Mouse (Mus musculus) MEL (cell line): ENCODE results near the gene Pdzd8. TPM values are rescaled to one million over a fixed set of nuclear protein-coding genes. Genes with fewer than 3 reads are reported as not detected.

ENCODE experiments used
- DNase-seq: peaks from one replicate; pipeline ENCODE4 v3.0.0; 2011; ENCODE audit warnings: low read depth, low spot score
- H3K27ac ChIP-seq: 2 replicates; pipeline ENCODE4 v1.5.1; 2012; ENCODE audit warnings: low read depth, mild to moderate bottlenecking, control low read depth, low read length, moderate library complexity; ENCODE audit not compliant: control insufficient read depth
- H3K27me3 ChIP-seq, 2 experiments: fragments of 150-350 bp in 1 of 2; sonication (generic) in 1 of 2; 2 replicates each; pipeline ENCODE4 v1.6.1; 2012; ENCODE audit warnings: low read length in 2 of 2, mild to moderate bottlenecking in 2 of 2, improper control_type of control experiment in 1 of 2, moderate library complexity in 1 of 2; ENCODE audit not compliant: insufficient read depth in 2 of 2, control insufficient read depth in 1 of 2
- H3K36me3 ChIP-seq, 2 experiments: 2 replicates each; pipeline ENCODE4 v1.6.1; 2012 to 2014; ENCODE audit warnings: low read length in 2 of 2, improper control_type of control experiment in 1 of 2, inconsistent platforms in 1 of 2, mild to moderate bottlenecking in 1 of 2; ENCODE audit not compliant: insufficient read depth in 2 of 2, control insufficient read depth in 1 of 2
- H3K4me1 ChIP-seq, 2 experiments: fragments of 150-350 bp in 1 of 2; sonication (generic) in 1 of 2; 2 replicates each; pipeline ENCODE4 v1.6.1; 2012; ENCODE audit warnings: low read length in 2 of 2, improper control_type of control experiment in 1 of 2, mild to moderate bottlenecking in 1 of 2; ENCODE audit not compliant: insufficient read depth in 2 of 2, control insufficient read depth in 1 of 2
- H3K4me3 ChIP-seq, 2 experiments: fragments of 150-350 bp in 1 of 2; sonication (generic) in 1 of 2; 2 replicates each; pipeline ENCODE4 v1.5.1; 2012; ENCODE audit warnings: low read depth in 2 of 2, low read length in 2 of 2, mild to moderate bottlenecking in 2 of 2, moderate library complexity in 2 of 2, control low read depth in 1 of 2, improper control_type of control experiment in 1 of 2; ENCODE audit not compliant: control insufficient read depth in 1 of 2, insufficient read depth in 1 of 2
- H3K79me2 ChIP-seq: 2 replicates; pipeline ENCODE4 v1.6.1; 2012; ENCODE audit warnings: mild to moderate bottlenecking, low read length, moderate library complexity; ENCODE audit not compliant: control insufficient read depth, poor library complexity, insufficient read depth
- H3K9ac ChIP-seq: 2 replicates; pipeline ENCODE4 v1.6.1; 2012; ENCODE audit warnings: low read depth, mild to moderate bottlenecking, control low read depth, low read length, moderate library complexity; ENCODE audit not compliant: control insufficient read depth, poor library complexity, severe bottlenecking
- H3K9me3 ChIP-seq: fragments of 150-350 bp; sonication (generic); replicated peaks from 2 replicates; pipeline ENCODE4 v1.6.1; 2012; ENCODE audit warnings: mild to moderate bottlenecking, low read length, improper control_type of control experiment, moderate library complexity; ENCODE audit not compliant: insufficient read depth
- BHLHE40 ChIP-seq: IDR thresholded peaks from 2 replicates; pipeline ENCODE4 v1.6.1; 2012; ENCODE audit warnings: low read depth, mild to moderate bottlenecking, inconsistent platforms, low read length, improper control_type of control experiment, borderline replicate concordance
- CHD1 ChIP-seq: IDR thresholded peaks from 2 replicates; pipeline ENCODE4 v1.6.1; 2012; ENCODE audit warnings: low read depth, mild to moderate bottlenecking, inconsistent platforms, low read length, improper control_type of control experiment
- CTCF ChIP-seq, 3 experiments: IDR thresholded peaks in 2 of 3; conservative IDR thresholded peaks in 1 of 3; 2 replicates each; pipeline ENCODE4 v1.5.1; 2011 to 2012; ENCODE audit warnings: low read length in 3 of 3, low read depth in 2 of 3, mild to moderate bottlenecking in 2 of 3, improper control_type of control experiment in 1 of 3, inconsistent platforms in 1 of 3, mixed read lengths in 1 of 3, moderate library complexity in 1 of 3; ENCODE audit not compliant: control insufficient read depth in 1 of 3, insufficient read depth in 1 of 3, poor library complexity in 1 of 3, severe bottlenecking in 1 of 3
- ELF1 ChIP-seq: IDR thresholded peaks from 2 replicates; pipeline ENCODE4 v1.6.1; 2014; ENCODE audit warnings: low read depth, mild to moderate bottlenecking, inconsistent platforms, low read length, improper control_type of control experiment, moderate library complexity
- EP300 ChIP-seq, 2 experiments: IDR thresholded peaks; 2 replicates each; pipeline ENCODE4 v1.6.1; 2011; ENCODE audit warnings: improper control_type of control experiment in 2 of 2, low read length in 2 of 2, low read depth in 1 of 2, mild to moderate bottlenecking in 1 of 2
- GABPA ChIP-seq: IDR thresholded peaks from 2 replicates; pipeline ENCODE4 v1.6.1; 2012; ENCODE audit warnings: low read depth, mild to moderate bottlenecking, inconsistent platforms, low read length, improper control_type of control experiment, moderate library complexity
- HCFC1 ChIP-seq: IDR thresholded peaks from 2 replicates; pipeline ENCODE4 v1.6.1; 2012; ENCODE audit warnings: low read depth, mild to moderate bottlenecking, inconsistent platforms, low read length, improper control_type of control experiment, moderate library complexity
- JUND ChIP-seq: IDR thresholded peaks from 2 replicates; pipeline ENCODE4 v1.6.1; 2011; ENCODE audit warnings: low read depth, mild to moderate bottlenecking, improper control_type of control experiment, low read length
- KAT2A ChIP-seq: conservative IDR thresholded peaks from 2 replicates; pipeline ENCODE4 v1.6.1; 2012; ENCODE audit warnings: low read depth, low read length, improper control_type of control experiment, inconsistent platforms
- MAFK ChIP-seq: IDR thresholded peaks from 2 replicates; pipeline ENCODE4 v1.6.1; 2011; ENCODE audit warnings: low read depth, mild to moderate bottlenecking, low read length, improper control_type of control experiment, borderline replicate concordance
- MEF2A ChIP-seq: IDR thresholded peaks from 2 replicates; pipeline ENCODE4 v1.6.1; 2014; ENCODE audit warnings: low read depth, mild to moderate bottlenecking, inconsistent platforms, low read length, improper control_type of control experiment; ENCODE audit not compliant: poor library complexity, insufficient replicate concordance, severe bottlenecking; ENCODE audit errors: extremely low read depth
- MYC ChIP-seq: IDR thresholded peaks from 2 replicates; pipeline ENCODE4 v1.6.1; 2011; ENCODE audit warnings: low read depth, mild to moderate bottlenecking, low read length, improper control_type of control experiment, moderate library complexity
- POLR2A ChIP-seq, 2 experiments: IDR thresholded peaks; 2 replicates each; pipeline ENCODE4 v1.6.1; 2011 to 2012; ENCODE audit warnings: low read length in 2 of 2, mild to moderate bottlenecking in 2 of 2, control low read depth in 1 of 2, improper control_type of control experiment in 1 of 2, low read depth in 1 of 2, moderate library complexity in 1 of 2; ENCODE audit not compliant: control insufficient read depth in 1 of 2, insufficient read depth in 1 of 2, poor library complexity in 1 of 2
- POLR2AphosphoS5 ChIP-seq: IDR thresholded peaks from 2 replicates; pipeline ENCODE4 v1.6.1; 2012; ENCODE audit warnings: low read depth, borderline replicate concordance, mild to moderate bottlenecking, inconsistent platforms, low read length, moderate library complexity, mixed read lengths
- RAD21 ChIP-seq: IDR thresholded peaks from 2 replicates; pipeline ENCODE4 v1.6.1; 2011; ENCODE audit warnings: mild to moderate bottlenecking, low read depth, low read length, improper control_type of control experiment
- SIN3A ChIP-seq: IDR thresholded peaks from 2 replicates; pipeline ENCODE4 v1.6.1; 2012; ENCODE audit warnings: low read length, improper control_type of control experiment, inconsistent platforms
- SMC3 ChIP-seq: IDR thresholded peaks from 2 replicates; pipeline ENCODE4 v1.6.1; 2011; ENCODE audit warnings: low read depth, low read length, improper control_type of control experiment
- TCF12 ChIP-seq: IDR thresholded peaks from 2 replicates; pipeline ENCODE4 v1.6.1; 2014; ENCODE audit warnings: low read depth, mild to moderate bottlenecking, inconsistent platforms, low read length, improper control_type of control experiment, moderate library complexity
- UBTF ChIP-seq: IDR thresholded peaks from 2 replicates; pipeline ENCODE4 v1.6.1; 2012; ENCODE audit warnings: low read depth, mild to moderate bottlenecking, inconsistent platforms, low read length, improper control_type of control experiment, moderate library complexity, borderline replicate concordance; ENCODE audit not compliant: insufficient read depth
- USF1 ChIP-seq: IDR thresholded peaks from 2 replicates; pipeline ENCODE4 v1.6.1; 2014; ENCODE audit warnings: low read depth, mild to moderate bottlenecking, inconsistent platforms, low read length, improper control_type of control experiment, moderate library complexity
- ZC3H11A ChIP-seq: IDR thresholded peaks from 2 replicates; pipeline ENCODE4 v1.6.1; 2012; ENCODE audit warnings: low read depth, mild to moderate bottlenecking, inconsistent platforms, low read length, improper control_type of control experiment
- ZMIZ1 ChIP-seq: IDR thresholded peaks from 2 replicates; pipeline ENCODE4 v1.6.1; 2012; ENCODE audit warnings: low read depth, mild to moderate bottlenecking, inconsistent platforms, low read length, improper control_type of control experiment, moderate library complexity
- ZNF384 ChIP-seq: IDR thresholded peaks from 2 replicates; pipeline ENCODE4 v1.6.1; 2012; ENCODE audit warnings: low read depth, mild to moderate bottlenecking, inconsistent platforms, low read length, improper control_type of control experiment
- polyA plus RNA-seq, 2 experiments: library from polyadenylated mRNA; stranded (reverse) in 1 of 2; unstranded in 1 of 2; fragments of >175 nt in 1 of 2; fragments of >200 nt in 1 of 2; gene quantifications; 2 replicates each; pipeline versions ENCODE4 v1.2.1 to v1.2.4; 2012; ENCODE audit warnings: low replicate concordance in 2 of 2, low read depth in 1 of 2; ENCODE audit not compliant: insufficient read length in 2 of 2, insufficient read depth in 1 of 2, missing spikeins in 1 of 2
- total RNA-seq: library from RNA; depleted of rRNA; stranded (reverse); fragments of 300-350 nt; gene quantifications from 2 replicates; pipeline ENCODE4 v1.2.3, GENCODE M21; 2012

Pdzd8 gene
- total and polyA plus RNA-seq, 3 experiments = 46.4 to 137 (median 49.8) TPM

GRCm38 (mm10) chr19:59379995-59380394 is 34.4 kb upstream of the Pdzd8 start:
- no peak overlapping the region for H3K4me3 ChIP-seq
- no peak for TF ChIP-seq KAT2A
- TF ChIP-seq HCFC1 = no peak
- TF ChIP-seq USF1 = no peak
- no peak for TF ChIP-seq MAFK
- no peak for TF ChIP-seq CHD1
- TF ChIP-seq ZNF384 = no peak
- TF ChIP-seq ELF1 = no peak
- TF ChIP-seq ZC3H11A = peak; percentile 32; the same call in 1 of the 2 replicates
- TF ChIP-seq SMC3 = peak; percentile 48
- TF ChIP-seq RAD21 = peak; percentile 59
- TF ChIP-seq GABPA = no peak
- no peak for TF ChIP-seq POLR2A (IDR thresholded peaks at IDR 0.05; ENCODE audit: control insufficient read depth in 1 of 2, insufficient read depth in 1 of 2, low read depth in 1 of 2, low read length in 2 of 2, poor library complexity in 1 of 2)
- no peak for TF ChIP-seq ZMIZ1
- no peak for TF ChIP-seq SIN3A
- TF ChIP-seq TCF12 = no peak
- no peak for TF ChIP-seq JUND
- peak in 2 of 3 experiments; percentile 11 to 56; a peak in 2 of 6 replicates for TF ChIP-seq CTCF (IDR thresholded peaks at IDR 0.05 in 2 of 3, conservative IDR thresholded peaks at IDR 0.05 in 1 of 3; ENCODE audit: control insufficient read depth in 1 of 3, insufficient read depth in 1 of 3, low read depth in 2 of 3, low read length in 3 of 3, poor library complexity in 1 of 3, severe bottlenecking in 1 of 3)
- TF ChIP-seq MYC = no peak
- TF ChIP-seq BHLHE40 = no peak
- no peak for TF ChIP-seq MEF2A
- TF ChIP-seq POLR2AphosphoS5 = no peak
- TF ChIP-seq UBTF = no peak
- no peaks in the 10 kb centered on the region for H3K79me2 ChIP-seq
- no peaks in the 10 kb centered on the region; a peak in 1 of 4 replicates for H3K27me3 ChIP-seq
- no peak for DNase-seq
- H3K9me3 ChIP-seq = no peaks in the 10 kb centered on the region
- H3K27ac ChIP-seq = no peak overlapping the region
- H3K36me3 ChIP-seq = peaks cover 0 to 11% of the 10 kb centered on the region in 2 experiments; a peak in 2 of 4 replicates
- no peak overlapping the region for H3K9ac ChIP-seq
- H3K4me1 ChIP-seq = peaks cover 7 to 14% of the 10 kb centered on the region in 2 experiments

GRCm38 (mm10) chr19:59376481-59376880 is 30.9 kb upstream of the Pdzd8 start:
- peak; percentile 54 for TF ChIP-seq RAD21
- peak; percentile 35 to 87 (median 72); a peak in 5 of 6 replicates for TF ChIP-seq CTCF (IDR thresholded peaks at IDR 0.05 in 2 of 3, conservative IDR thresholded peaks at IDR 0.05 in 1 of 3; ENCODE audit: control insufficient read depth in 1 of 3, insufficient read depth in 1 of 3, low read depth in 2 of 3, low read length in 3 of 3, poor library complexity in 1 of 3, severe bottlenecking in 1 of 3)
- no peak for TF ChIP-seq EP300 (IDR thresholded peaks at IDR 0.05; ENCODE audit: low read depth in 1 of 2, low read length in 2 of 2)
- no peak for TF ChIP-seq BHLHE40
- TF ChIP-seq POLR2A (IDR thresholded peaks at IDR 0.05; ENCODE audit: control insufficient read depth in 1 of 2, insufficient read depth in 1 of 2, low read depth in 1 of 2, low read length in 2 of 2, poor library complexity in 1 of 2) = no peak
- TF ChIP-seq SMC3 = peak; percentile 32
- H3K36me3 ChIP-seq = peaks cover 0 to 8% of the 10 kb centered on the region in 2 experiments; a peak in 2 of 4 replicates
- H3K4me1 ChIP-seq = peaks cover 2 to 4% of the 10 kb centered on the region in 2 experiments; a peak in 2 of 4 replicates
- no peak overlapping the region for H3K9ac ChIP-seq
- no peak overlapping the region for H3K27ac ChIP-seq
- H3K4me3 ChIP-seq = no peak overlapping the region
- H3K79me2 ChIP-seq = no peaks in the 10 kb centered on the region
- DNase-seq = peak; percentile 65
- no peaks in the 10 kb centered on the region for H3K9me3 ChIP-seq
- no peaks in the 10 kb centered on the region; a peak in 1 of 4 replicates for H3K27me3 ChIP-seq
